Mouse (Mus musculus) gastrocnemius, adult 2 months (tissue): ENCODE data around the gene Wdr25. TPM values are rescaled to one million over a fixed set of nuclear protein-coding genes. Genes with fewer than 3 reads are reported as not detected.

ENCODE experiments used
- DNase-seq: peaks from one replicate; pipeline ENCODE4 v3.0.0; 2022
- H3K27ac ChIP-seq: fragments of 200-600 bp; 2 replicates; pipeline ENCODE4 v1.8.1; 2022; ENCODE audit warnings: mild to moderate bottlenecking
- H3K4me3 ChIP-seq: fragments of 200-600 bp; 2 replicates; pipeline ENCODE4 v1.8.1; 2022; ENCODE audit warnings: mild to moderate bottlenecking, moderate library complexity
- CTCF ChIP-seq: fragments of 200-600 bp; IDR thresholded peaks from 2 replicates; pipeline ENCODE4 v1.8.1; 2022; ENCODE audit warnings: antibody characterized with exemption, mild to moderate bottlenecking, moderate library complexity
- intact Hi-C: fragments of 180-260 bp; cut with DNase I; formaldehyde crosslinking; loops from one replicate; pipeline ENCODE4 v1.15.1; 2025
- total RNA-seq, 2 experiments: library from RNA; stranded (reverse); gene quantifications; 2 replicates each; pipeline ENCODE4 v1.2.3; 2021

The Wdr25 gene
- total RNA-seq, 2 experiments from 2014 or later = 2.5 to 5.3 TPM

DNA sequence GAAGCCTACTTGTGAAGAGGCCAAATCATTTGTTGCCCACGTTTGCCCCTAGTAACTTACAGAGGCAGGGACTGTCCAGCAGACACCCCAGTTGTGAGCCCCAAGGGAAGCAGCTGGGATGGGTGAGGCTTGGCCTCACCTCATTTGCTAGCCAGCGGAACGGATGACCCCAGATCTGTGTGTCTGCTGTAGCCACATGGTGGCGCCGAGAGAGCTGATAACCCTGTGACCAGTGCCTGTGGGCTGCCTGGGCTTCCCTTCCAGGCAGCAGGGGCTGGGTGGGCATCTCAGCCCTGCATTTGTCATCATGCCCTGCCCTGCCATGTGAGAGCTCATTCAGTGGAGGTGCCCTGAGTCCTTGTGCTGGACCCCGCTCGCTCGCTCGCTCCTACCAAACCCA, 130.3 kb downstream of the Wdr25 start:
- intact Hi-C loops = no loop called here
- no peak for DNase-seq
- Histone ChIP-seq H3K27ac (no peak overlapping the region), H3K4me3 (no peak overlapping the region)
- TF ChIP-seq CTCF = no peak; the same call in 1 of the 2 replicates

DNA sequence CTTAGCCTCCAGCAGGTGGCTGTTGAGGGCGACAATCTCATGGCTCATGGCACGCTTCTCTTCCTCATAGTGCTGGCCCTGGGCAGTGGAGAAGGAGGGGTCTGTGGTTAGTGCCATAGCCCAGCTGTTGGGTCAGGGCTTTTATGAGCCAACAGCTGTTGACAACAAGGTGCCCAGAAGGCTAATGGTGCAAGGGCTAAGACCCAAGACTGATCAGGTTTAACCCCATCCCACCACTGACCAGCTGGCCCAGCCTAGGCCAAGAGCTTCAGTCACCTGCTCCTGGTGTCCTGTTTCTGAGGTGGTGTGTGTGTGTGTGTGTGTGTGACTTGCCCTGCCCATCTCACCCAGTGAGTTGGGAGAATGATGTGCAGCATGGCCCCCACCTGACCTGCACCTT, 143.6 kb downstream of the Wdr25 start:
- intact Hi-C loops = no loop called here
- Histone ChIP-seq H3K4me3 (no peak overlapping the region), H3K27ac (no peak overlapping the region)
- no peak for DNase-seq
- no peak for TF ChIP-seq CTCF

DNA sequence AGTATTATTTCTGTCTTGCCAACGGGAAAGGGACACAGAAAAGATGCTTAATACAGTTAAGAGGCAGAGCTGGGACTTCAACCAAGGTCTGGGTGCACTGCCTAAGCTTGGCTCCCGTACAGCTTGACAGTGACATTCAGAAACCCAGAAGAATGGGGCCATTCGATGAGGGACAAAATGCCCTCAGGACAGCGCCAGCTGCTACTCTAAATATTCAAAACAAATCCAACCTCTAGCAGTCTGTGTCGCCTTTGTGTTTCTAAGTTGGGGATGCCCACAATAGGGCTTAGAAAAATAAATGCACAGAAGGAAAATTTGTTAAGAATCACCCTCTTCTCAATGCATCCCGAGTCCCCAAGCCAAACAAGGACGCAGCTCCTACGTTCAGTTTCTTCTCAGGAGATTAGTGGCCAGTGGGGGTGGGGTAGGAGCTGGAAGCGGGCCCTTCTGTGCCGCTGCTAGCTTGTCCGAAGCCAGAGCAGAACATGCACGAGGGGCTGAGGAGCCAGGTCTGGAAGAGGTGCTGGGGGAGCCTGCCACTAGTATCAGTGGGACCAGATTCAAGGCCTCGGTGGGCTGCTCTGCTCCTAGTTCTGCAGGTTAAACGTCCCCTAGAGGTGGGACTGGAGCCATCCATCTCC, 144.9 kb downstream of the Wdr25 start:
- intact Hi-C loops = no loop called here
- H3K27ac ChIP-seq = no peak overlapping the region

DNA sequence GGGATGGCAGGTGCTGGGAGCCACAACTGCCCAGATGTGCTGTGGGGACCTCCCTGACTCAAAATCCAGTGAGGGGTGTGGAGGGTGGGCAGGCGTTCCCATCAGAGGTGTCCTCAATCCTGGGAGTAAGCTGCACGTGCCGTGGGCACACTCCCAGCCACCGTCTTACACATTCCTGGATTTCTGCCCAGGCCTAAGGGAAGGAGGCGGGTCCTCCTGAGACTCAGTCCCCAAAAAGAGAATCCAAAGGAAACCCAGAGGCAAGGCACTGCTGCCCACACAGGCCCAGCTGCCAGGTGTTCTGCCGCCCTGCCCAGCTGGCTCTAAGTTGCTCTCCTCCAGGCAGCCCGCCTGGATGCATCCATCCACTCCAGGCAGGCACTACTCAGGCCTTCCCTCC, 145.9 kb downstream of the Wdr25 start:
- no peak for TF ChIP-seq CTCF
- Histone ChIP-seq H3K27ac (no peak overlapping the region), H3K4me3 (no peak overlapping the region)
- DNase-seq = no peak
- intact Hi-C loops = no loop called here

More for the DNA sequence above, 144.9 kb downstream of the Wdr25 start:
- H3K4me3 ChIP-seq = no peak overlapping the region
- no peak for TF ChIP-seq CTCF
- no peak for DNase-seq

DNA sequence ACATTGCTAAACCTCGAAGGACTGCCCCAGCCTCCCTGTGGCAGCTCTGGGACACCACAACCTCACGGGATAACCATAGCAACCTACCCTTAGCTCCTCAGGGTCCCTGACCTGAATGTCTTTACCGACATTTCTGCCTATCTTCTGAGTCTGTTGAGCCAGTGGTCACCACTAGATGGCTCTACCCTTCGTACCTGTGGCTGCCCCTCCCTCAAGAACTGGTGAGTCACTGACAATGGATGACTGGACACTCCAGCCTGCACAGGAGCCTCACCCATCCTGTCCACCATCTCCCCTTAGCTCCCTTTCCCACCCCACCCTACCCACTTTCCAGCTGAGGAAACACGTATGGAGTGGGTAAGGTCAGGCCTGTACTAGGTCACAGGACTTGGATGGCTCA, 151.1 kb downstream of the Wdr25 start:
- intact Hi-C loops = no loop called here
- Histone ChIP-seq H3K27ac (no peak overlapping the region), H3K4me3 (no peak overlapping the region)
- no peak for DNase-seq
- peak; percentile 34; the same call in 1 of the 2 replicates for TF ChIP-seq CTCF

DNA sequence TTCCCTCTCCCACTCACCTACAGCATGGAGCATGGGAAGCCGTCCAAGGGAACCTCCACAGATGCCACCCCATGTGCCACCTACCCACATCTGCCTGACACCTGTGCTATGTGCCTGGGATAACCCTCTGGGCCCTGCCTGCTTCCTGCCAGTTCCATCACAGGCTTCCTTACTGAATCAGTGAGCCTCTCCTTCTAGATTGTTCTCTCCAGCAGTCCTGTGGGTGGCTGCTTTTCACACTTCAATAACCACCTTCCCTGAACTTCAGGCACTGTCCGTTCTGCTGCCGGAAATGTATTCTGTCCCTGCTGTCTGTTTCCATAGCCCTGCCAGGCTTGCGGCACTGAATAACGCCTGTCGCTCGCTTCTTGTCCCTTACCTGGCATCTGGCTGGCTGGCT, 152.2 kb downstream of the Wdr25 start:
- DNase-seq = no peak
- no peak overlapping the region for H3K27ac ChIP-seq
- TF ChIP-seq CTCF = no peak
- intact Hi-C loops = no loop called here
- no peak overlapping the region for H3K4me3 ChIP-seq

DNA sequence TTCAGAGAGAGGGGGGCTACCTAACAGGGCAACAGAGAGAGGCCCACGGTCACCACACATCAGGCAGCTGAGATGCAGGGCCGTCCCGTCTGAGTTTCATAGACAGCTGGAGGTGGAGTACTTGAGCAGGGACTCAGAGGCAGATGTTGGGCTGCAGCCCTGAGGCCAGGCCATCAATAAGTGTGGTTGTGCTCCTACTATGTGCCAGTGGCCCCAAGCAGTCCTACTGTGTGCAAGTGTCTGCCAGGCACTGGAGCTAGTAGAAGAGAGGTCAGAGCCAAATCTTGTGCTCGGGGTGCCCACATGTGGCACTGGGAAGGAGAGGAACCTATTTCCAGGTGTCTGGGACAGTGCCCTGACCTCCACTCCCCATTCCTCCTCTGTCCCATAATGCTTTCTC, 156.5 kb downstream of the Wdr25 start:
- DNase-seq = no peak
- no peak overlapping the region for H3K4me3 ChIP-seq
- H3K27ac ChIP-seq = no peak overlapping the region
- no peak for TF ChIP-seq CTCF
- intact Hi-C loops = no loop called here

DNA sequence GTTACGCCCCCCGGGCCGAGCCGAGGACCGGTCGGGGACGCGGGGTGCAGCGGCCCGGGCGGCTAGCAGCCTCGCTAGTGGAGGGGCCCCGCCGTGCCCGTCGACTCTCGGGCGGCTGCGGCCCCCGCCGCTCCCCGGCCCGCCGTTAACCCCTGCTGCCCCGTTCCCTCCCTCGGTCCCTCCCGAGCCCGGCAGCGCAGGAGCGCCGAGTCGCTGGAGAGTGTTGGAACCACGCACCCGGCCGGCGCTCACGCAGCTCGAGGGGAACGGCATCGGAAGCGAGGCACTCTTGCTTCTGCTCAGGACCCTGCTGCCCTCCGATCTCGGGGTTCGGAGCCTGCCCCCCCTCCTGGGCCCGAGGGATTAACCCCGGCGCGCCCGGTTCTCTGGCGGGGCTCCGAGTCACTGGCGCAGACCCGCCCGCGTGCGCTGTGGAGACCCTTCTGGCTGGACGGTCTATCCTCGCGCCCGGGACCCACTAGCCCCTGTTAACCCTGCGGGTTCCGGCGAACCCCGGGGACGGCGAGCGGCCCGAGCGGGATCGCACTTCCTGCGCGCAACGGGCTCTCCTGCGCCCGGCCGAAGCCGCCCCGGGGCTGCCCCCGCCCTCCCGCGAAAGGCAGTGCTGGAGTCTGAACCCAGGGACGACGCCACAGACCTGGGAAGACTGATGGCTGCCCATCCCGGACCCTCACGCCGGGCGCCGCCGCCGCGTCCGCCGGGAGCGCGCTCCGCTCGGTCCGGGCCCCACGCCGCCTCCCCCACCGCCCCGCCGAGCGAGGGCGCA, 159.8 kb downstream of the Wdr25 start:
- Histone ChIP-seq H3K4me3 (peak overlapping the region; percentile 77), H3K27ac (no peak overlapping the region)
- TF ChIP-seq CTCF = no peak
- peak; percentile 17 for DNase-seq
- intact Hi-C loops = no loop called here

DNA sequence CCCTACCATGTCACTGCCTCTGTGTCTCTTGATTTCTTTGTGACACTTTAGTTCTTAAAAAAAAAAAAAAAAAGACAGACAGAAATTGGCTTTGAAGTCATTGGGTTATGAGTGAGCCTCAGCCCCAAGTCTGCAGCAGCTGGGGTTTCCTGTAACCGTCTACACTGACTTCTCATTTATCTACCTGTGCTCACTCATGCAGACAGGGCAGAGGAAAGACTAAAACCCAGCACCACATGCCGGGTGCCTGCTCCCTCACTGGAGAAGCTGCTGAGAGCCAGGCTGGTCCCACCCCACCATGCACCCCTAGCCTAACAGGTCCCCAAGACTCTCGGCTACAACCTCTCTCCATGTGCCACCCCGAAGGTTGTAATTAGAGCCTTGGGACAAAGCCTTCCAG, 164.3 kb downstream of the Wdr25 start:
- no peak for DNase-seq
- Histone ChIP-seq H3K27ac (no peak overlapping the region), H3K4me3 (no peak overlapping the region)
- TF ChIP-seq CTCF = no peak
- intact Hi-C loops = no loop called here

DNA sequence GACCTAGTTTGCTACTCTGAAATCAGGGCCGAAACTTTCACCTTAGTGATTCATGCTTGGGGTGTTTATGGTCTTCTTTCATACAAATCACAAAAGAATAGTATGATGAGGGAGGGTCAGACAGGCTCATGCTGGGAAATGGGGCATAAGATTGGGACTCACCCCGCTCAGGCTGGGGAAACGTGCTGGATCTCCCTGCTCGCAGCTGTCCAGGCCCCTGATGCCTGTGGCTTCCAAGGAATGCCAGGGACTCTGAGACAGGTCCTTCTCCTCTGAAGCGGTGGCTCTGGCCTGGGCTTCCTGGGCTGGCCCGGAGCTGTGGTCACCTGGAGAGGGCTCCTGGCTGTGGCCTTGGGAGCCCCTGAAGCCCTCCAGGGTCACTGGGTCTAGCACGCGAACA, 165.2 kb downstream of the Wdr25 start:
- intact Hi-C loops = no loop called here
- TF ChIP-seq CTCF = no peak
- Histone ChIP-seq H3K4me3 (no peak overlapping the region), H3K27ac (no peak overlapping the region)
- DNase-seq = no peak

DNA sequence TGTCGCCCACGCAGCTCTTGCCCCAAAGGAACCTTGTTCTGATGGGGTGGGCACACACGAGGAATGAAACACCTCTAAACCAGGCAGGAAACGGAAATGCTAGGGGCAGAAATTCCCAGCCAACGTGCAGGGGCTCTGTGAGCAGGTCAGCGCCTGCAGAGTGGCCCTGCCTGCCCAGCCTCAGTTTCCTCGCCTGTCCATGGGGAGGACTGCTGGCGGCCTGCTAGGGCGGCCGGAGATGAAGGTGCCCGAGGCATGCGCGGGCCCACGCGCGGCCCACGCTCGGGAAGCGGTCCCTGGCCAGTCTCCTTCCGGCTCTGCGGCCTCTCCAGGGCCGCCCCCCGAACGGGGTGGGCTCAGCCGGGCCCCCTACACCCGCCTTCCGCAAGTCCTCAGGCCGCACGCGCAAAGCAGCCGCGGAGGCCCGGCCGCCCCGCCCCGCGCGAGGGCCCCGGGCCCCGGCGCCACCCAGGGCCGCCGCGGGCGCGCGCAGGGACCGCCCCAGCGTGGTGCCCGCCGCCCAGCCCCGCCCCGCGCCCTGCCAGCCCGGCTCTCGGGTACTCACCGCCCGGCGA, 174.2 kb downstream of the Wdr25 start:
- Histone ChIP-seq H3K27ac (no peak overlapping the region), H3K4me3 (peak overlapping the region; percentile 77)
- peak; percentile 59 for DNase-seq
- no peak for TF ChIP-seq CTCF
- intact Hi-C loops = no loop called here

DNA sequence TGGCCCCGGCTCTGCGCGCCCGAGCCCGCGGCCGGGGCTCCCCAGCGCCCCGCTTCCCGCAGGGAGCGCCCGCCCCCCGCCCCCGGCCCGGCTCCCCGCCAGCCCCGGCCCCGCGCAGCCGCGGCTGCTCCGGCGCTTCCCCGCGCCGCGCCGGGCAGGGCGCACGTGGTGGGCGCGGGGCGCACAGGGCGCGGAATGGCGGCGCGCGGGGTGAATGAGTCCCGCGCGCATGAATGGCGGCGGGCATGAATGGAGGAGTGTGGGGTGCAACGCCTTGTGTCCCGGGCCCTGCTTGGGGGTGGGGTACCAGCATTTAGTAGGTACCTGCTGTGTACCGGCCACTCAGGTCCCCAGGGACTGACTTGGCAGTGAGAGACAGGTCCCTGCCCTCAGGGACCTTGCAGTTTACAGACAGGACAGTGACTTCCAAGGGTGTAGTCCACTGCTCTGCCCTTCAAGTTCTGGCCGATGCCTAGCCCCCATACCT, 174.8 kb downstream of the Wdr25 start, which contains the start of gene Begain:
Gene Begain (minus strand): TSS at position 51 of the 487 bp plus-strand sequence.
- DNase-seq = no peak
- Histone ChIP-seq H3K4me3 (peak within 1 kb of the TSS; percentile 77), H3K27ac (no peak within 1 kb of the TSS)
- intact Hi-C loops = no loop called here
- no peak for TF ChIP-seq CTCF

DNA sequence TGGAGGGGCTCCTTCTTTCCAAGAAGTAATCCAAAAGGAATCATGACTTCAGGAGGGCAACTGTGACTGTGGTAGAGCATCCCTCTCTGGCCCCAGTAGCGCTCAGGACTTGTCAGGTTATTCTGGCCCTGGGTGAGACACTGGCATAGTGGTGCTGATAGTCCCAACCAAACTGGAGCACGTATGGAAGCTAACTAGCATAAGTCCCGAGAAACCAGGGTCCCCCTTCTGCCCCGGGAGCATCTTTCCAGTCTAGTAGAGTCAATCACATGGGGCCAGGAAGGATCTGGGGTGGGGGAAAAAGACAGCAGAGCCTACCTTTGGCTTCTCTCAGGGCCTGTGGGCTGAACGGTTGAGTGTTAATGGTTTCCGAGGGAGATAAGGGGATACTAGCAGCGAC, 175.3 kb downstream of the Wdr25 start:
- Histone ChIP-seq H3K4me3 (no peak overlapping the region), H3K27ac (no peak overlapping the region)
- no peak for DNase-seq
- intact Hi-C loops = no loop called here
- no peak for TF ChIP-seq CTCF
